Mouse (Mus musculus) brain, embryonic 14.5 days (tissue): ENCODE data around the gene Msi2.

Experiments
- CTCF ChIP-seq: fragments of 200-500 bp; IDR thresholded peaks from 2 replicates; pipeline ENCODE4 v1.5.1; 2012; ENCODE audit warnings: inconsistent platforms, mild to moderate bottlenecking, moderate library complexity, borderline replicate concordance; ENCODE audit not compliant: insufficient read depth, insufficient read length; ENCODE audit errors: extremely low read depth
- POLR2A ChIP-seq: fragments of 200-500 bp; IDR thresholded peaks from 2 replicates; pipeline ENCODE4 v1.6.1; 2012; ENCODE audit warnings: mild to moderate bottlenecking, inconsistent platforms, borderline replicate concordance; ENCODE audit not compliant: poor library complexity, insufficient read depth, insufficient read length, severe bottlenecking; ENCODE audit errors: extremely low read depth

DNA sequence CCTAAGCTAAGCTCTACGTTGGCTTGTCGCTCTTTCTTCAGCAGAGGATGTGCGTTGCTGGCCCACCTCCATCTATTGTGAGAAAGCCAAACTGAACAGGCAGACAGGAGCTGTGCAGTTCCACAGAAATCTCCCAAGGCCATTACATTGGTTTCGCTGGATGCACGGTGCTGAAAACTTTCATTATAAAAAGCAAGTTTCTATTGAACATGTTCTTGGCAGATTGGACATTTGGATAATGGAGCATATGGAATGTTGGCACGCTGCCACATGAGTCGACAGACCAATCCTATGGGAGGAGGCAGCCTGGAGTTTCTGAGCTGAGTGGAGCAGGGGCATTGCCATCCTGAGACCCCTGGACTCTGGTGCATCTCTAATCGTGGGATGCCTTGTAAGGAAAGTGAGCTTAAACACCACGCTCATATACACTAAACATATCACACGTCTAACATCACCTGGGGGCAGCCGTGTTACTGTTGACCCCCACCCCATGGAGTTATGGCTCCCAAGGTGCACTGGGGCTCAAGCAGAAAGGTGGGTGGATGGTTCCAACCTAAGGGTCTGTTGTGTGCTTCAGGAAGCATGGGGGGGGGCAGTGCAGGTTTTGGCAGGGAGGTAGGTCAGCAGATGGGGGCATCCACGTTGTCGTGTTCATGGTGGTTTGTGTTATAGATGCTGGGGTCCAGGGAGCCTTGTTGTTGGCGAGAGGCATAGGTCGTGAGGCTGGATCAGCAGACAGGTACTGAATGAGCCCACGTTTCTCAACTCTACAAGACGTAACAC, 389.3 kb downstream of the Msi2 start:
- no peak for TF ChIP-seq CTCF
- no peak for TF ChIP-seq POLR2A
